Mouse (Mus musculus) embryonic facial prominence, embryonic 15.5 days (tissue): Measurements from ENCODE around the gene Isl1. TPM values are rescaled to one million over a fixed set of nuclear protein-coding genes. Genes with fewer than 3 reads are reported as not detected.

Experiments
- ATAC-seq: fragments of 200-750 bp; cut with Nextera tagmentation; 2 replicates; pipeline ENCODE4 v1.8.0; 2017; ENCODE audit warnings: low read depth, moderate TSS enrichment; ENCODE audit not compliant: insufficient number of reproducible peaks, low FRiP score, low TSS enrichment
- H3K27ac ChIP-seq: fragments of 300-500 bp; sonication (generic); replicated peaks from 2 replicates; pipeline ENCODE4 v1.5.1; 2015; ENCODE audit warnings: mild to moderate bottlenecking, inconsistent platforms
- H3K27me3 ChIP-seq: fragments of 300-500 bp; sonication (generic); 2 replicates; pipeline ENCODE4 v1.6.1; 2015; ENCODE audit warnings: inconsistent platforms
- H3K36me3 ChIP-seq: fragments of 300-500 bp; sonication (generic); 2 replicates; pipeline ENCODE4 v1.6.1; 2015; ENCODE audit warnings: mild to moderate bottlenecking, inconsistent platforms
- H3K4me1 ChIP-seq: fragments of 300-500 bp; sonication (generic); 2 replicates; pipeline ENCODE4 v1.6.1; 2015; ENCODE audit warnings: inconsistent platforms
- H3K4me2 ChIP-seq: fragments of 300-500 bp; sonication (generic); replicated peaks from 2 replicates; pipeline ENCODE4 v1.6.1; 2015; ENCODE audit warnings: mild to moderate bottlenecking, inconsistent platforms
- H3K4me3 ChIP-seq: fragments of 300-500 bp; sonication (generic); replicated peaks from 2 replicates; pipeline ENCODE4 v1.5.1; 2015; ENCODE audit warnings: mild to moderate bottlenecking, inconsistent platforms
- H3K9ac ChIP-seq: fragments of 300-500 bp; sonication (generic); 2 replicates; pipeline ENCODE4 v1.6.1; 2015; ENCODE audit warnings: inconsistent platforms
- H3K9me3 ChIP-seq: fragments of 300-500 bp; sonication (generic); replicated peaks from 2 replicates; pipeline ENCODE4 v1.6.1; 2016; ENCODE audit warnings: inconsistent platforms
- WGBS: fragments of 180-500 bp; shearing (Covaris S2); methylation state at CpG from one replicate; pipeline ENCODE4 v1.1.7; 2015; 5-methylcytosine and 5-hydroxymethylcytosine counted together
- polyA plus RNA-seq: library from polyadenylated mRNA; unstranded; fragments of >200 nt; fragmentation: Nextera tagmentation; extraction: Ambion mirVana; gene quantifications from 2 replicates; pipeline ENCODE4 v1.2.1, GENCODE M21; 2015

The Isl1 gene
- 17.3 and 21.8 TPM in 2 replicates for polyA plus RNA-seq

DNA sequence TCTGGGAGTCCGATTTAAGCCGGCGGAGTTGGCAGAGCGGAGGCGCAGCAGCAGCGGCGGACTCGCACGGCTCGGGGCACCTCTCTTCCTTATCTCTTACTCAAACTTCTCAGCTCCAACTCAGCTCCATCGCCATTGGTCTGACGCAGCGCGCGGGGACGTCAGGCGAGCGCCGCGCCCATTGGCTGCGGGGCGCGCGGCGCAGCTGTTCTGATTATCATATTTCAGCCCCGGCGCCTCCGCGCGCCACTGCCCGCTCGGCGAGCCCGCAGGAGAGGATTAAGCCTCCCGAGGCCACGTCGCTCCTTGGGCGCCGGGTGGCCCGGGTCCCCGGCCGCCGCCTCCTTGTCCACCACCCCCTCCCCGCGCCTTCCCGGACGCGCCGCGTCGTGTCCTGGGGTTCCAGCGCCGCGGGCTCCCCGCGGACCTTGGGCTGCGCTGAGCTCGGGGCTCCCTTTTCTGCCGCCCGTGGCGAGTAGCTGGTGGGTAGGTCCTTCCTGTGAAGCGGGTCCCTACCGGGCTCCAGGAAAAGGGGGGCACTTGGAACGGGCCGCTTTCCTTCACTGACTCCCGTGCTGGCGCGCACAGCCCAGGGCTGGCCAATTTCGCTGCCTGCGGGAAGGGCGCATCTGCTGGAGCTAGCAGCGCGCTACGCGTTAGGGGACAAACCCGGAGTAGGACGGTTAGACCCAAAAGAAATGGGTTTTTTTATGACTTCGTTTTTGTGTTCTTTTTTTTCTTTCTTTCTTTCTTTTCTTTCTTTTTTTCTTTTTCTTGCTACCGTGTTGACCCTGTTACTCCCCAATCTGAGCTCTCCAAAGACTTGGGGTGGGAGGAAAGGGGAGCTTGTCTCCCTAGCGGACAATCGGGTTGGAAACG is at the start of gene Isl1:
Gene Isl1 (minus strand): TSS at position 106 of the 879 bp plus-strand sequence.
- Histone ChIP-seq H3K36me3 (no peaks in the 10 kb centered on the region), H3K27ac (peak within 1 kb of the TSS; percentile 45; the same call in 1 of the 2 replicates), H3K9me3 (no peaks in the 10 kb centered on the region), H3K4me2 (peak within 1 kb of the TSS; percentile 87), H3K4me3 (peak within 1 kb of the TSS; percentile 49), H3K9ac (peak within 1 kb of the TSS; percentile 4), H3K4me1 (peaks cover 17% of the 10 kb centered on the region), H3K27me3 (peaks cover 83% of the 10 kb centered on the region)
- ATAC-seq: peak; percentile 89
- under 1% methylated on average over 80 of the region's 82 CpGs for WGBS

DNA sequence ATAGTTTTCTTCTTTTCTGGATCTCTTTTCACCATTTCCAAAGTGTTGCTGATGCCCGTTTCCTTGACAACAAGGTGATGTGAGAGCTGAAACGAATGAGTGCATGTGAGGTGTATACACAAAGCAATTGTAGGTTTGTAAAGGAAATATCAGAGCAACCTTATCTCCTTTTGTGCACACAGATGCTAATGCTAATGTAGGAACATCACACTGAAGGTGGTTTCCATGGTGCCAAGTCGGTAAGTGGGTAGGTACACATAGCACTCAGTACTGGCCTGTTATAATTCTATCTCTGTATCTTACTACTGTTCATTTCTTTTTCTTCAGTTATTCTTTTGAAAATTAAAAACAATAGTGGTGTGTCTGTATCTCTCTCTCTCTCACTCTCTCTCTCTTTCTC is 26.3 kb upstream of the Isl1 start:
- Histone ChIP-seq H3K27me3 (no peaks in the 10 kb centered on the region), H3K27ac (no peak overlapping the region), H3K4me1 (no peaks in the 10 kb centered on the region), H3K9me3 (no peaks in the 10 kb centered on the region), H3K4me3 (no peak overlapping the region), H3K9ac (no peak overlapping the region), H3K36me3 (no peaks in the 10 kb centered on the region), H3K4me2 (no peak overlapping the region)
- 76% methylated on average over 3 of the region's 3 CpGs for WGBS
- ATAC-seq: no peak

DNA sequence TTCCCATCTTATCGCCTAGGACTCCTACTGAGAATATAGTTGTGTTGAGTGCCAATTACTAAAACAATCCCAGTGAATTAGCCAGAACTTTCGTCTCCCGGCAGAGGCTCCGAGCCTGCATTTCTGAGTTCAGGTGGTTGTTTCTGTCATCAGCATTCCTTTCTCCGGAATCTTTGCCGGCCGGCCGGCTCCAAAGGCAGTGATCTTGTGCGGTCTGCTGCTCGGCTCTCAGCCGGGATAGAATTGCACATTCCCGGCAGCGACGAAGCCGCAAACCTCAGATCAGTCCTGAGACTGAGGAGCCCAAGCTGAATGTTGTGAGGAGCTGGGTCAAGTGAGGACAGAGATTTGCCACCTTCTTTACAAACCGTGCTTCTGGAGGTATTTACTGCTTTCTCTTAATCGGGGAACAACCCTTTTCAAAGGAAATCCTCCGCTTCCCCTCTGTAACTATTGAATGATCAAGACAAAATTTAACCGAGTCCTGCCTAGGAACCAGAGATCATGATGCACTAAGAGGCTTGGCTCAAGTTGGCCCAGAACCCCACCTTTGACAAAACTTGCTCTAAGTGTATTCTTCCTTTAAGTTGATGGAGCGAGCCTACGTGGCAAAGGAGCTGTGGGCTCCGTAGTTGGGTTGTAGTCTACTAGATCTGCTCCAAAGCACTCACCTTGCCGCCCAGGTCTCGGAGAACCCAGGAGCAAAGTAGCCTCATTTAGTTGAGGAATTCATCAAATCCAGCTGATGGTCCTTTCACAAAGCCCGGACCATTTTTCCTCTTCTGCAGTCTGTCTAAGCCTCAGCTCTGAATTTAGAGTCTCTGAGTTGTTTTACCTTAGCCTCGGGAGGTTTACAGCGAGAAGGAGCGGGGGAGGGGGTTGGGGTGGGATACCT is 4.4 kb upstream of the Isl1 start:
- H3K36me3 ChIP-seq: no peaks in the 10 kb centered on the region
- peaks cover 57% of the 10 kb centered on the region for H3K27me3 ChIP-seq
- H3K9me3 ChIP-seq: no peaks in the 10 kb centered on the region
- H3K9ac ChIP-seq: no peak overlapping the region
- no peak for ATAC-seq
- WGBS: 3% methylated on average over 28 of the region's 28 CpGs
- peaks cover 11% of the 10 kb centered on the region for H3K4me1 ChIP-seq
- H3K27ac ChIP-seq: no peak overlapping the region
- 0 out of 2 replicates have a peak overlapping the region, but pooled peaks have one; percentile 17 for H3K4me2 ChIP-seq
- H3K4me3 ChIP-seq: 0 out of 2 replicates have a peak overlapping the region, but pooled peaks have one; percentile 13

DNA sequence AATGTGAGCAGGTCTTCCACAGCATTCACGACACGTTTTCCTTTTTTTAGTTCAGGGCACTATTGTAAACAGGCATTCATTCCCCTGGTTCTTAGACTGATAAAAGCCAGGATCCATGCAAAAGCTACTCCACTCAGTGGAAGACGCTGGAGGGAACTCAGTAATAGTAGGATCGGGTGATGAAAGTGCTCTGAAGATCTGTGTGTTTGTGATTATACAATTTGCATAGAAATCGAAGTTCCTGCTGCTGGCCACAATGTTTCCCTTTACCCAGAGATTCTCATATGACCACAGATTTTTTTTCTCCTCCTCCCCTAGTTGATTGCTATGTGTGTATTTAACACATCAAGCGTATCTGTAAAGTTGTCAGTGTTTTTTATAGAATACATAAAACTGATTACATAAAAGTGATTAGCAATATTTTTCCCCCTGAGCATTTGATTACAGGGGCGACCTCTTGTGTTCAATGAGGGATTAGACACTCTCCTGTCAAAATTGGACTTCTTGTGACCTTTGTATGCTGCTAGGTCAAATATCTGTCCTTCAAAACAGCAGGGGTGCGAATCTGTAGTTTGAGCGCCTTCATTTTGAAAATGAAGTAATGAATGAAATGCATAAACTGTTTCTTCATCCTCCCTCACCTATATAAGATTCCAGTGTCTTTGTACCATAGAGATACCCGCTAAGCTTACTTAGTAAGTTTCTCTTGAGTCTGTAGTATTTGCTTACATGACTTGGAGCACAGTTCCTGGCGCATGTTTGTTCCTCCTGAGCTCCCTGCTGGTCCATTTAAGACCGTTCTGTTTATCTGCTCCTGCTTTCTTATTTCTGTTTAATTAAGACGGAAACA is 2.6 kb upstream of the Isl1 start:
- no peak overlapping the region for H3K4me2 ChIP-seq
- H3K9ac ChIP-seq: no peak overlapping the region
- H3K4me1 ChIP-seq: peaks cover 11% of the 10 kb centered on the region
- H3K36me3 ChIP-seq: no peaks in the 10 kb centered on the region
- WGBS: 9% methylated on average over 13 of the region's 13 CpGs
- no peak overlapping the region for H3K4me3 ChIP-seq
- no peak for ATAC-seq
- H3K27me3 ChIP-seq: peaks cover 66% of the 10 kb centered on the region
- no peak overlapping the region for H3K27ac ChIP-seq
- no peaks in the 10 kb centered on the region for H3K9me3 ChIP-seq

DNA sequence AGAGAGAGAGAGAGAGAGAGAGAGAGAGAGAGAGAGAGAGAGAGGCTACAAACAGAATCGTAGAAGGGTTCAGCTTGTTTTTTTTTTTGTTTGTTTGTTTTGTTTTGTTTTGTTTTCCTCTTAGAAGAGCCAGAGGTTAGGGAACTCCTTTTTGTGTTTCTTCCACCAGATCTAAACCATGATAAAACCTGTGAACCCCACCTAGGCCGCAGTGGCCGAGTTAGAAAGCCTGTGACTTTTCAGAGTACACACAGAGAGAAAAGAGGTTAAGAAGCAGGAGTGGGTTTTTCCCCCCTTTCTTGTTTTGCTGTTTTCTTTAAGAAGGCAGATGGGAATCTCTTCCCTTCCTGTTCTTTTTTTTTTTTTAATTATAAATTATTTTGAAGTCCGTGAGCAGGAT is 1.5 kb upstream of the Isl1 start:
- WGBS: 12% methylated on average over 4 of the region's 4 CpGs
- no peak for ATAC-seq
- H3K27ac ChIP-seq: no peak overlapping the region
- H3K9ac ChIP-seq: no peak overlapping the region
- no peaks in the 10 kb centered on the region for H3K9me3 ChIP-seq
- H3K4me1 ChIP-seq: peaks cover 11% of the 10 kb centered on the region
- H3K4me2 ChIP-seq: no peak overlapping the region
- peak overlapping the region; percentile 49; the same call in 1 of the 2 replicates for H3K4me3 ChIP-seq
- no peaks in the 10 kb centered on the region for H3K36me3 ChIP-seq
- peaks cover 77% of the 10 kb centered on the region for H3K27me3 ChIP-seq

DNA sequence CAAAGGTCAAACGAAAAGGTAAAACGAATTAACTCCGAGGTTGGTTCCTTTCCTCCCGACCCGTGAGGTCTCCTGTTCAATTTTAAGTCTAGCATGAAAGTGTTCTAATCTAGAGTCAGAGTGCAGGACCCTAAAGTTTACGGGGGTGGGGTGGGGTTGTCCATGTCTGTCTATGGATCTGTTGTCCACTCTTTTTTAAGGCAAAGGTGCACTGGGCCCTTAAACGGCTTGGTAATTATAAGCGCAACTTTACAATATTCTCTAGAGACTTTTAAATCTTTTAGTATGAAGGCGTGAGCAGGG is 925 bp upstream of the Isl1 start:
- no peak overlapping the region for H3K27ac ChIP-seq
- no peaks in the 10 kb centered on the region for H3K9me3 ChIP-seq
- H3K27me3 ChIP-seq: peaks cover 79% of the 10 kb centered on the region
- no peak overlapping the region for H3K9ac ChIP-seq
- peak overlapping the region; percentile 87; the same call in 1 of the 2 replicates for H3K4me2 ChIP-seq
- peak overlapping the region; percentile 49 for H3K4me3 ChIP-seq
- no peaks in the 10 kb centered on the region for H3K36me3 ChIP-seq
- no peak for ATAC-seq
- H3K4me1 ChIP-seq: peaks cover 11% of the 10 kb centered on the region
- WGBS: under 1% methylated on average over 9 of the region's 9 CpGs

DNA sequence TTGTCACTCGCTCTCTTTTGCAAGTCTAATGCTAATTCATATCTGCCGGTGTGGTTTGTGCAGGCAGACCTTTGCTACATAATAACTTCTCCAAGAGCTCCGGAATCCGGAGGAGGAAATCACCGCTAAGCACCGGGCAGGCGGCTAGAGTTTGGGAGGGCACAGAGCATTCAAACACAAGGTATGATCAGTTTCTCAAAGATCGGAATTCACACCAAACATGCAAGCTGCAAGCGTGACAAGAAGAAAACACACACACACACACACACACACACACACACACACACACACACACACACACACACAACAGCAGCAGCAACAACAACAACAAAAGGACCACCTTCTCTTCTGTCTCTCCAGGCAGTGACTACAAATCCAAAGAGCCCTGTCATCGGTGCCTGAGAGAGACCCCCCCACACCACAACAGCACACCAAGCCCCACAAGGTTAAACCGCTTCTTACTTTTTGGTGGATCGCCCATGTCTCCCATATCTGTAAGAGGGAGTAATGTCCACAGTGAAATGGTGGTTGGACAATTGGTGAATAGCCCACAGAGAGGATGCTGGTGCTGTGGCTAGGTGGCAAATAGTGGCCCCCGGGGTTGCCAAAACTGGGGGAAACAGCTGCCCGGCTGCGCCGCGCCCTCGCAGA is 431 bp downstream of the Isl1 start:
- ATAC-seq: no peak
- H3K27me3 ChIP-seq: peaks cover 80% of the 10 kb centered on the region
- peak overlapping the region; percentile 45; the same call in 1 of the 2 replicates for H3K27ac ChIP-seq
- peaks cover 18% of the 10 kb centered on the region for H3K4me1 ChIP-seq
- WGBS: under 1% methylated on average over 18 of the region's 18 CpGs
- H3K9ac ChIP-seq: no peak overlapping the region
- no peaks in the 10 kb centered on the region for H3K9me3 ChIP-seq
- no peaks in the 10 kb centered on the region for H3K36me3 ChIP-seq
- peak overlapping the region; percentile 87 for H3K4me2 ChIP-seq
- H3K4me3 ChIP-seq: peak overlapping the region; percentile 49

DNA sequence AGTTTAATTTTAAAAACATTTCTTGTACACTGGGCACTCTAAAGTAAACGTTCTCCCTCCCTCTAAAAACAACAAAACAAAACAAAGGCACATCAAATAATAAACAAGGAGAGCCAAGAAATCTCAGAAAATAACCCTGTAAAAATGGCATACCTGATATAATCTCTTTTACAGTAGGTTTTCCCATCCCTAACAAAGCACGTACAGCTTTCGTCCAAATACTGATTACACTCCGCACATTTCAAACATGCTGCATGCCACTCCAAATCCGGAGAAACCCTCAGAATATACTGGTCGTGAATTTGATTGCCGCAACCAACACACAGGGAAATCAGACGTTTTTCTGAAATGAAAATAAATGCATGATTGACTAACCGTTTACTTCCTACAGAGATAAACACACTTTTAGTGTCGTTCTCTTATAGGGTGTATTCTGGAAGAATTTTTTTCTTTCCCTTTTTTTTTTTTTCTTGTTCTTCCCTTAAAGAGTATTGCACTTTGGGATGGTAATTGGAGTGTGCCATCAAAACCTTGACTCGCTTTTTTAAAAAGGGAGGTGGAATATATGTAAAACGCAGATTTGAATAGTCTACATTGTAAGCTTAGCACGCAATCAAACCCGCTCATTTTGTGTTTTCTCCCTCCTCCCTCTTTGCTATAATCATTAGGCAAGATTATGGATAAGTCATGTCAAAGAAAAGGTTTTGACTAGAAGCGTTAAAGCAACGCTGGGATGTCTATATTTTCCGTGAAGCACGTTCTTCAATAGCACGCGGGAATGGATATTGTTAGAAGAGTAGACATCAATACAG is 1.2 kb downstream of the Isl1 start:
- peaks cover 18% of the 10 kb centered on the region for H3K4me1 ChIP-seq
- H3K27me3 ChIP-seq: peaks cover 82% of the 10 kb centered on the region
- H3K36me3 ChIP-seq: no peaks in the 10 kb centered on the region
- H3K4me3 ChIP-seq: peak overlapping the region; percentile 49
- no peaks in the 10 kb centered on the region for H3K9me3 ChIP-seq
- peak overlapping the region; percentile 87; the same call in 1 of the 2 replicates for H3K4me2 ChIP-seq
- ATAC-seq: no peak
- H3K9ac ChIP-seq: no peak overlapping the region
- H3K27ac ChIP-seq: no peak overlapping the region
- WGBS: under 1% methylated on average over 20 of the region's 20 CpGs

DNA sequence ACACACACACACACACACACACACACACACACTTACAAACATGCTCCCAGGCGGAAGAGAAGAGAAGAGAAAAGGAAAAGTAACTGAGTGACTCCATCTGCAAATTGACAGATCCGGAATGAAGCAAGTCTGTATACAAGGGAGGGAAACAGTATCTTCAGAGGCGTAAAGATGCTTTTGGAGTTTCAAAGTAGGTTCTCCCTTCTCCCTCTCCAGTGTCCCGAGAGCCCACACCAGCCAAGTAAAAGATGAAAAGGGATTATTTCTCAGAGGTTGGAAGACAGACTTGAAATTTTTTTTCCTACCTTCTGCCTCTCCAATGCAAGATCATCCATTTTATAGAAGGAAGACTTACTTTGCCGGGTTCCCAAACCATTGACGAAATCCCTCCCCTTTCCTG is 2.9 kb downstream of the Isl1 start:
- peaks cover 86% of the 10 kb centered on the region for H3K27me3 ChIP-seq
- H3K4me2 ChIP-seq: no peak overlapping the region
- no peaks in the 10 kb centered on the region for H3K36me3 ChIP-seq
- H3K9me3 ChIP-seq: no peaks in the 10 kb centered on the region
- 17% methylated on average over 6 of the region's 6 CpGs for WGBS
- H3K4me1 ChIP-seq: peaks cover 18% of the 10 kb centered on the region
- no peak for ATAC-seq
- H3K9ac ChIP-seq: no peak overlapping the region
- H3K27ac ChIP-seq: no peak overlapping the region
- peak overlapping the region; percentile 16 for H3K4me3 ChIP-seq

DNA sequence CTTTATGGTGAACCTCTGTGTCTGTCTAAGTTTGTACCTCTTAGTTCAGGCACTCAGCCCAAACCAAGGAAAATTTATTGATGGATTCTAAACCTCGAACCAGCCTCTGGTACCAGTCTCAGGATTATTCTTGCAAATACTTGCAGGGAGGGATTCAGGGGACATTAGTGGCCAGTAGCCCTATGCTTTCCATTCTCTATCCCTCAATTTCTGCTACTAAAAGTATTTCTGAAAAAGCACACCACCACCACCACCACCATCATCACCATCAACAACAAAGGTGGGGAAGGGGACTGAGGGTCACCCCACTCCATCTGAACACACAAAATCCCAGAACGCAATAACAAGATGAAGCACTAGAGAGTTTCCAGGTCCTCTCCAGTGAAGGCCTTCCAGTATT is 3.8 kb downstream of the Isl1 start:
- H3K27ac ChIP-seq: no peak overlapping the region
- H3K9ac ChIP-seq: no peak overlapping the region
- no peak for ATAC-seq
- H3K4me1 ChIP-seq: peaks cover 18% of the 10 kb centered on the region
- H3K9me3 ChIP-seq: no peaks in the 10 kb centered on the region
- peaks cover 87% of the 10 kb centered on the region for H3K27me3 ChIP-seq
- 14% methylated on average over 2 of the region's 2 CpGs for WGBS
- H3K36me3 ChIP-seq: no peaks in the 10 kb centered on the region
- H3K4me2 ChIP-seq: no peak overlapping the region
- H3K4me3 ChIP-seq: 0 out of 2 replicates have a peak overlapping the region, but pooled peaks have one; percentile 13
